Mouse (Mus musculus): ENCODE measurements around the gene Cant1.
A peak's percentile ranks its signal among the peaks of the same experiment; 100 is the strongest.

Cant1 gene

GRCm38 (mm10) chr11:118418834-118419504, at the start of gene Cant1:
TSS of gene Cant1 (minus strand) at chr11:118419086.
- DNase-seq: peak; percentile 97

DNA sequence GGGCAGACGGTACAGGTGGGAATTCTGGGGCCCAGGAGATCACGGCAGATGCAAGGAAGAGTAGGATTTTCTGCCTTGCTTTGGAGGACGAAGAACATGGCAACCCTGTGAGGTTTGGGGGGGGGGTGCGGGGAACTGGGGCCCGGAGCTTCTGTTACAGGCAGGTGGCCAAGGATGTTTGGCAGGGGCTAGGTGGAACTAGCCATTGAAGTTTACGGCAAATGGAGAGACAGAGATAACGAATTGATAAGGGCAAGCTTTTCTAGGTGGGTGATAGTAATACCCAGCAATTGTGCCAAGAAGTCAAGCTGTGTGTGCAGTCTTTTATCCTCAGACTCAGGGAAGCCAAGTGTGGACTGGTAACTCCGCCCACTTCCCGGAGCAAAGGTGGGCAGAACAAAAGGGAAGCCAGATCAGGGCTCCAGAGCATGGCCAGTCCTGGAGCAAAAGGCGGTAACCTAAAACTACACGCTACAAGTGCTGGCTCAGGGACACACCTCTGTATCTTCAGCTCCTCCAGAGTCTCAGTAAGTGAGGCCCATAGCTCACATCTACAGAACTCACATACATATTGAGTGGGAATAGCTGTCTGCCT, 48.7 kb upstream of the Cant1 start:
- no peak for DNase-seq

DNA sequence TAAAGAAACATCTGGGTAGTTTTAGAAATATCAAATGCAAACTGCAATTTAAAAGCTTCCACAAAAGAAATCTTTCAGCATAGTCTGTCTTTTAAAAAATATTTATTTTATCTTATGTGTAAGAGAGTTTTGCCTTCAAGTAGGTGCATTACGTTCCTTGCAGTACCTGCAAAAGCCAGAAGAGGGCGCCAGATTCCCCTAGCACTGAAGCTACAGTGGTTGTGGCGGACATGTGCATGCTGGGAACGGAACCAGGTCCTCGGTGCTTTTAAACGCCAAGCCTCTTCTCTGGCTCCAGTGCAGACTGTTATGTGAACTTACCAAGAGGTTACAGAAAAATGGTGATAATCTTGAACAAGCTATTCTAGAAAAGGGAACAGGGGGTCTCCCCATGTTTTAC, 41.4 kb upstream of the Cant1 start:
- no peak for DNase-seq

DNA sequence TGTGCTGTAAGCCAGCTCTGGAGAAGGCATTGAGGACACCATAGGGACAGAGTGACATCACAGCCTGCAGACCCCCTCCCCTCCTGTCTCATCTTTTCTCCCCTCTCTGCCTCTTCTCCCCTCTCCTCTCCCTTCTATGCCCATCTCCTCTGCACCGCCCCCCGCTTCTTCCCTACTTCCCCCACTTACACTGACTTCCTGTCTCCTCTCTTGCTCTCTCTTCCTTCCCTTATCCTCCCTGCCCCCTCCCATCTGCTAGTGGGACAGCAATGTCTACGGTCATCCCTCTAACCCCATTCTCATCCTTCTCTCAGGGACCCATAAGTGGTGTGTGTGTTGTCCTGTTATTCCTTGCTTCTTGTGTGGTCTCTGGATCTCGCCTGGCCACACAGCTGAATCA, 40.6 kb upstream of the Cant1 start:
- no peak for DNase-seq

GRCm38 (mm10) chr11:118459051-118459450, 40.2 kb upstream of the Cant1 start:
- DNase-seq: no peak

DNA sequence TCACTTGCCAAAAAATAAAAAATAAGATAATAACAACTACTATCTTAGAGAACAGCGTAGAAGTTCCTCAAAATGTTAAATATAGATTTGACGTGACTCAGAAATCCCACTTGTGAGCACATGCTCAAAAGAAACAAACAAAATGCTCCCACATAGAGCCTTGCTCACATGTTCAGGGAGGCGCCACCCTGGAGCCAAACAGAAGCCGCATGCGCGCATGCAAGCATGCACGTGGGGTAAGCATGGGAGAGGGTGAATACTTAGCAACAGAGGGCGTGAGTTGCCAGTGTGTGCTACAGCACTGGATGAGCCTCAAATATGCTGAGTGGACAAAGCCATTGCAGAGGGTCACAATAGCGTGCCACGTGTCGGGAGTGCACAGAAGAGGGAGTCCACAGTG, 38.1 kb upstream of the Cant1 start:
- DNase-seq: peak; percentile 55

DNA sequence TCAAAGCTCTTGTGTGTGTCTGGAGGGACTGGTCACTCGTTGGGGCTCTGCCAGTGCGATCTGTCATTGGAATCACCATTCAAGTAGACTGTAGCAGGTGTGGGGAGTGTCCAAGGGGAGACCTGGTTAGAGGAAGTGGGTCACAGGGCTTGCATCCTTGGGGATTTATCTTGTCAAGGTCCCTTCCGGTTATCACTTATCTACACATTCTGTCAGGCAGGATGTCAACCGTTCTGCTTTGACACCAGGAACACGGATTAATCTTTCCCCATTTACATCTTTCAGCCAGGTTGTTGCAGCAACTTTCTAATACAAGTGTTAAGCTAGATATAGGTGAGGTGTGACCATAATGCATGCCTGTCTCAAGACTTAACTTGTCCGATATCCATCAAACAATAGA, 36.9 kb upstream of the Cant1 start:
- DNase-seq: no peak

DNA sequence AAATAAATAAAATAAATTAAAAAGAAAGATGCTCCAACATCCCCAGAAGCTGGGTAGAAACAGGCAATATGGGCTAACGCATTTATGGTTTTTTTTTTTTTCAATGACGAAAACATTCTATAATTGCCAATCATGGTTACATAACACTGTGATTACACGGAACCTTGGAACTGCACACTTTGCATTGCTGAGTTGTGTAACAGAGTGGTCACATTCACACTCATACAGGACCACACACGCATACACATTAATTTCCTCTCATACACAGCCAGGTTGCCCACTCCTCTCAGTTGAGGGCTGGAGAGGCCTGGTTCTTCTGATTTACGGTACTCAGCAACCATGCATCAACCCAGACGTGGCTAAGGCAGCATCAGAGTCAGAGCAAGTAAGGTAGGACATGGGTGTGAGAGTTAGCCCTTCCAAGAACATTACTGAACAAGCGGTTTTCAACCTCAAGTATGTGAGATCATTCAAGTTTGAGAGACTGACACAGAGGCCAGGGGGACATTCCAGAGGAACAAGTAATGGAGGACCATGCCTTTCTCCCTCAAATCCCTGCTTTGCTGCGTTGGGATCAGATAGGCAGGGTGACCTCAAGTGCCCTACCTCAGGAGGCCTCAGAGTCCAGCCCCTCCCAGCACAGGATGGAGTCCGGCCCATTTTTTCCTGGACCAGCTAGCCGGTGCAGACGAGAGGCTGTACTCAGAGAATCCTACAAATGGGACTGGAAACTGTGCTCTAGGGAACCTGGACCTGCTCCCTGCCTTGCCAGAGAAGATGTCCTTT, 35.2 kb upstream of the Cant1 start:
- DNase-seq: no peak

- DNase-seq: no peak
Observed at GRCm38 (mm10) chr11:118452955-118453354, 34.1 kb upstream of the Cant1 start.

DNA sequence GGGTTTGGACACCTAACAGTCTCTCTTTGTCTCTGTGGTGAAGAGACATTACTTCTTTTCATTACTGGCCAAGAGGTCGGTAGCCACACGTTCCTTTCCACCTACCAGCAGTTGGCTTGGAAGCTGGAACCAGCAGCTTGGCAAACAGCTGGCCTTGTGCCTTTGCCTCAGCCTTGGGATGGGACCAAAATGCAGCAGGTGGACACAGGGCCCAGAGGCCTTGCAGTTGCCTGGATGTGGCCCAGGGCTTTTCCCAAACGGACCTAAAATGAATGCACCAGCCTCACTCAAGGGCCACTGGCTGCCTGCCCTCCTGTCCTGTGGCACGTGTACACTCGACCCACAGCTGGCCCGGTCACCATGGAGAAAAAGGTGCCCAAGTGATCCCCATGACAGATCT, 32.3 kb upstream of the Cant1 start:
- DNase-seq: no peak

GRCm38 (mm10) chr11:118448385-118448784, 29.5 kb upstream of the Cant1 start:
- no peak for DNase-seq

- no peak for DNase-seq
Observed at GRCm38 (mm10) chr11:118447346-118447745, 28.5 kb upstream of the Cant1 start.

DNA sequence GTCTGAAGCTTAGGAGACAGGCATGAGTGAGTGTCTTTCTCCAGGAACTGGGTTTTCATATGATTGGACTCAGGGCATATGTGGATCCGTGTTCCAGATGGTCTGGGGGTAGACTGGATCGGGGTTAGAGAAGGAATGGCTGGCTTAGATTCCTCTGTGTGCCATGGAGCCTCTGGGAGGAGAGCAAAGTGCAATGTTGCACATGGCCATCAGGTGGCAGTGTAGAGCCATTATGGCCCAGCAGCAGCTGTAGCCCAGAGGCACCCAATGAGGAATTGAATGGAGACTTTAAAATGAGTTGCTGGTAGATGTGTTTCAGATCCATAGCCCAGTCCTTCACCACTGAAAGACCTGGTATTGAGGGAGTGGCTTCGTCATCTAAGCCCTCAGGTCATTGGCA, 27.0 kb upstream of the Cant1 start:
- DNase-seq: peak; percentile 57

DNA sequence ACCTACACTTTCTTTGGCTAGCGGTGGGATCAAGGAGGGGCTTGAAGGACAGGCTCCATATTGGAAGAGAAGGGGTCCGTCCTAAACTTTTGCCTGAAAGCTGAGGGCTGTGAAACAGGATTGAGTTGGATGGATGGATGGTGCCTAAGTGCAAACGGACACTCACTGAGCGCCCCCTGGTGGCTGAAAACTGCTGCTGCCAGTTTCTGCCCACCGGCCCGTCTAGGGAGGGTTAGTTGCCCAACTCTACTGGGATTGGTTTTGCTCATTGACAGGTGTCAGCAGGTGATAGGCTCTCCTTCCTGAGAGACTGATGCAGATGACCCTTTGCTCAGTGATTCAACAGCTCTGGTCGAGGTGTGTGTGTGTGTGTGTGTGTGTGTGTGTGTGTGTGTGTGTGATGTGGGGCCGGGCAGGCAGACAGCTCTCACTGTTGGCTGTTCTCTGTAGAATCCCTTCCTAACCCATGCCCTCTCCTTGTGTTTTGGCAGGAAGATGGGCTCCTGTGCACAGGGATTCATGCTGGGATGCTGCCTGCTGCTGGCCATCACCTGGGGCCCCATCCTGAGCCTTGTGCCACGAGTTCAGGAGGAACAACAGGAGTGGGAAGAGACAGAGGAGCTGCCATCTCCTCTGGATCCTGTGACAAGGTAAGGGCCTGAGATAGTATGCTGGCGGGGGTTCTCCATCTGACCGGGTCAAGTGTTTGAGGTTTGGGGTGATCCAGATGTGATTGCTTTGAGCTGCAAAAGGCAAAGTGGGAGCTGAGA, 24.5 kb upstream of the Cant1 start:
- DNase-seq: peak; percentile 81

- DNase-seq: no peak
Observed at GRCm38 (mm10) chr11:118442691-118443090, 23.8 kb upstream of the Cant1 start.

DNA sequence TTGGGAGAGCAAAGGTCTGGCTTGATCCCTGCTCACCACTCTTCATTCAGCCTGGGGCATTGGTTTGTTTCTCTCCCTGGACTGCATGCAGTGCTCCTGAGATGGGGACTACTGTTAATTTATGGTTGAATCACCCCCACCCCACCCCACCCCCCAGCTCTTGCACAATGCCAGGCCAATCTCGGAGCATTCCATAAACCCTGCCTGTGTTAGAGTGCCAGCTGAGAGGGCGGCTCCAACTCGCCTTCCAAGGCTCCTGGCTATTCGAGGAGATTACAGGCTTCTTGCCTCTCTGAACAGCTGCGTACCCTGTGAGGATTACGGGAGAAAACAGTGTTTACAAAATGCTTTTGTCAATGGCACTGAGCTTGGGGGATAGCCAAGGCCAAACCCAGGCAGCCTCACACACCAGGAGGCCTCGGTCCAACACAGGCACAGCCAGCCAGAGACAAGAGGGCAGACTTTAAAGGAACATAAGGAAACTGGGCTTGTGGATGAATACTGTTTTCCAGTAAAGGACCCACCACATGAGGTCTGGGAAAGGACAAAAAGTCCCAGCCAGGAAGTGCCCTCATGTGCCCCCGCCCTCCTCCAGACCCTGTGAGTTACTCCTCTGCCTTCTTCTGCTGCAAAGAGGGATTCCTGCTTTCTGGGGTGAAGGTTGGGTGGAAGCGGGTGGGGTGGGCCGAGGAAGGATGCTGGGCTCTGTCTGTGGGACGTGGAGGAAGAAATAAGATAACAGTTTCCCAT, 20.0 kb upstream of the Cant1 start:
- DNase-seq: no peak

DNA sequence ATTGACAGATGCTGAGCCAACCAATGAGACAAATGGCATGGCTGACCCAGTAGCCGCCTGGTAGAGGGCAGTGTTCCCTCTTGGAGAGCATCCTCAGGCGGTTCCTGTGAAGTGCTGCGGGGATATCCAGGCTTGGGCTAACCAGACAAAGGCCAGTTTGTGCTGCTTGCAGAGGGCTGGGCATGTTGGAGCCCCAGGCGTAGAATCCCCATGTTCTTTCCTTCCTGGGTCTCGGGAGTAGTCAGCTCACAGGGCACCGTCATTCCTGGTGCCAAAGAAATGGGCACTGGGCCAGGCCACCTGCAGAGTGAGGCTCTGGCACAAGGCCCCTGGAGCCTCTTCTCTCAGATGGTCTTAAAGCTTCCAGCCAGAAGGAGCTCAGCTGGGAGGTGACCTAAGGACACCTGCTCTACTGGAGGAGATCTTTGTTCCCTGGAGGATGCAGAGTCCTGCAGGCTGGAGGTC, 17.6 kb upstream of the Cant1 start:
- DNase-seq: peak; percentile 59

DNA sequence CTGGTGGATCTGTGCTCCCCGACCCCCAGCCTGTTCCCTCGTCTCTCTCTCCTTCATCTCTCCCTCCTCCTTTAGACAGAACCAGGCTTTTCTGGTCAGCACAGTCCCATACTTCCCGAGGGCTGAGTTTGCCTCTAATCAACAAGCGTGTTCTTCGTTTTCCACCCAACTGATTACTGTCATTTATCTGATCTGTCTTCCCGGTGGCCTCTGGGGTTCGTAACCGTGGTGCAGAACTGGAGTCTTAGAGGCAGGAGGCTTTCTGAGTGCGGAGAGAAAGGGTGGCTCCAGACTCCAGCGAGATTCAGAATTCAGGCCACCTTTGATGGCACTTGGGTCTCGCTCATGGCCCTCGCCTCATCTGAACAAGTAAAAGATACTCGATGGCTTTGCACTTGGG, 15.2 kb upstream of the Cant1 start:
- DNase-seq: no peak

GRCm38 (mm10) chr11:118433398-118433868, 14.5 kb upstream of the Cant1 start:
- DNase-seq: no peak

GRCm38 (mm10) chr11:118431100-118431948, 12.4 kb upstream of the Cant1 start:
- DNase-seq: no peak

DNA sequence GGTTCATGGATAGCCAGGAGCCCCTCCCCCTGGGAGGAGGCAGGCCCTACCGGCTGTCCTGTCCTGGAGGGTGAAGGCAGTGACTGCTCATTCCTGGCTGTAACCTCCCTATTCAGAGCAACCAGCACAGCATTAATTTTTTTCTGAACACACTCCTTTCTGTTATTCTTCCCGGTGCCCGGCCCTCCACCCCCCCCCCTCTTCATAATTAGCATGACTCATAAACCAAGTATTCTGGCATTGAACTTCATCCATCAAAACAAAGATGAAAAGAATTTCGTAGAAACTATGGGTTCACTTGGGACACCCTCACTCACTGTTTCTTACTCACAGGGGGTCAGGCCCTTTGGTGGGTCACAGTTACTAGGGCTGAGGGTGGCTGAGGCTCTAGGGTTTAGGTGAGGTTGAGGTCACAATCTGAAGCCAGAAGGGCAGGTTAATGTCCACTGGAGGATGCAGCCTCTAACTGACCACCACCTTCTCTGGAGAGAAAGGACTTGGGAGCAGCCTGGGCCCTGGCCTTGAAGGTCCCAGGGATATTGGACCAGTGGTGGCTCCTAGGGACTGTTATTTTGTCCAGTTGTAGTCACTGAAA, 11.5 kb upstream of the Cant1 start:
- DNase-seq: no peak

Data from right cerebral cortex, postnatal 14 days (tissue).